Mouse (Mus musculus): ENCODE data around the gene Ang.

Ang gene

GRCm38 (mm10) chr14:51129624-51129975 is 38.6 kb downstream of the Ang start:
- DNase-seq (ENCODE audit: low spot score), result no peak

- no peak for DNase-seq (ENCODE audit: low spot score)
Observed at GRCm38 (mm10) chr14:51130315-51130940, 39.5 kb downstream of the Ang start.

GRCm38 (mm10) chr14:51131086-51131815 is 40.3 kb downstream of the Ang start:
- no peak for DNase-seq (ENCODE audit: low spot score)

- no peak for DNase-seq (ENCODE audit: low spot score)
Observed at GRCm38 (mm10) chr14:51132372-51132771, 41.4 kb downstream of the Ang start.

- DNase-seq (ENCODE audit: low spot score), result no peak
Observed at GRCm38 (mm10) chr14:51140342-51140741, 49.4 kb downstream of the Ang start.

- no peak for DNase-seq (ENCODE audit: low spot score)
Observed at GRCm38 (mm10) chr14:51142119-51142518, 51.2 kb downstream of the Ang start.

GRCm38 (mm10) chr14:51142568-51142967 is 51.6 kb downstream of the Ang start:
- DNase-seq (ENCODE audit: low spot score), result no peak

- DNase-seq (ENCODE audit: low spot score), result peak; percentile 42
Observed at GRCm38 (mm10) chr14:51143287-51143686, 52.3 kb downstream of the Ang start.

- no peak for DNase-seq (ENCODE audit: low spot score)
Observed at GRCm38 (mm10) chr14:51143937-51144336, 53.0 kb downstream of the Ang start.

- DNase-seq (ENCODE audit: low spot score), result no peak
Observed at GRCm38 (mm10) chr14:51144451-51144850, 53.5 kb downstream of the Ang start.

GRCm38 (mm10) chr14:51145521-51145920 is 54.6 kb downstream of the Ang start:
- peak; percentile 15 for DNase-seq (ENCODE audit: low spot score)

- DNase-seq (ENCODE audit: low spot score), result no peak
Observed at GRCm38 (mm10) chr14:51146685-51147084, 55.7 kb downstream of the Ang start, which contains the start of gene Rnase1. Rnase1 (minus strand) TSS chr14:51146785.

- no peak for DNase-seq (ENCODE audit: low spot score)
Observed at GRCm38 (mm10) chr14:51148006-51148405, 57.1 kb downstream of the Ang start.

- DNase-seq (ENCODE audit: low spot score), result no peak
Observed at GRCm38 (mm10) chr14:51149164-51149563, 58.2 kb downstream of the Ang start.

- no peak for DNase-seq (ENCODE audit: low spot score)
Observed at GRCm38 (mm10) chr14:51150206-51150831, 59.4 kb downstream of the Ang start.

Data from layer of hippocampus, adult 11-12 months (tissue).